Mouse (Mus musculus): Measurements from ENCODE around the gene Ache.

DNA sequence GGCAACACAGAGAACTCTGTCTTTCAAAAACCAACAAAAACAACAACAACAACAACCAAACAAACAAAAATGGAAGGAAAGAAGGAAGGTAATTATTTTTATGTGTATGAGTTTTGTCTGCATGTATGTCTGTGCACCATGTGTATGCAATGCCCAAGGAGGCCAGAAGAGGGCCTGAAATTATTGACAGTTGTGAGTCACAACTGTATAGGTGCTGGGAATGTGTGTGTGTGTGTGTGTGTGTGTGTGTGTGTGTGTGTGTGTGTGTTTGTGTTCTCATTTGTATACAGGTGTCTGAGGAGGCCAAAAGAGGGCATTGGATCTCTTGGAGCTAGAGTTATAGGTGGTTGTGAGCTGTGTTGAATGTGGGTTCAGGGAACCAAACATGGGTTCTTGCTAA, 56.5 kb downstream of the Ache start:
- TF ChIP-seq CTCF (IDR thresholded peaks at IDR 0.05; ENCODE audit: low read depth, low read length) (no peak), POLR2A (IDR thresholded peaks at IDR 0.05; ENCODE audit: extremely low read depth, insufficient read depth, low read length) (no peak)

All from liver, adult 2 months (tissue).